Mouse (Mus musculus) midbrain, postnatal 0 days (tissue): ENCODE results near the gene Ptprt. TPM values are rescaled to one million over a fixed set of nuclear protein-coding genes. Genes with fewer than 3 reads are reported as not detected.

Experiments
- ATAC-seq: fragments of 200-750 bp; cut with Nextera tagmentation; 2 replicates; pipeline ENCODE4 v1.8.0; 2017; ENCODE audit warnings: moderate number of reproducible peaks, mild to moderate bottlenecking, moderate TSS enrichment, moderate library complexity; ENCODE audit not compliant: low FRiP score
- DNase-seq: peaks from one replicate; pipeline ENCODE4 v3.0.0-alpha.2; 2015; ENCODE audit warnings: low spot score
- H3K27ac ChIP-seq: fragments of 300-500 bp; sonication (generic); 2 replicates; pipeline ENCODE4 v1.5.1; 2014; ENCODE audit warnings: low read depth, mild to moderate bottlenecking, low read length, mixed read lengths
- H3K27me3 ChIP-seq: fragments of 300-500 bp; sonication (generic); 2 replicates; pipeline ENCODE4 v1.6.1; 2014; ENCODE audit warnings: low read length, control low read depth, mixed read lengths; ENCODE audit not compliant: insufficient read depth
- H3K36me3 ChIP-seq: fragments of 300-500 bp; sonication (generic); 2 replicates; pipeline ENCODE4 v1.6.1; 2014; ENCODE audit warnings: low read length, control low read depth, mixed read lengths; ENCODE audit not compliant: insufficient read depth
- H3K4me1 ChIP-seq: fragments of 300-500 bp; sonication (generic); 2 replicates; pipeline ENCODE4 v1.6.1; 2014; ENCODE audit warnings: mild to moderate bottlenecking, control low read depth, antibody characterized with exemption, low read length, mixed read lengths; ENCODE audit not compliant: insufficient read depth
- H3K4me2 ChIP-seq: fragments of 300-500 bp; sonication (generic); 2 replicates; pipeline ENCODE4 v1.6.1; 2014; ENCODE audit warnings: low read depth, mild to moderate bottlenecking, low read length, mixed read lengths; ENCODE audit not compliant: poor library complexity, severe bottlenecking
- H3K4me3 ChIP-seq: fragments of 300-500 bp; sonication (generic); 2 replicates; pipeline ENCODE4 v1.5.1; 2014; ENCODE audit warnings: low read depth, mild to moderate bottlenecking, low read length, moderate library complexity
- H3K9ac ChIP-seq: fragments of 300-500 bp; sonication (generic); replicated peaks from 2 replicates; pipeline ENCODE4 v1.6.1; 2014; ENCODE audit warnings: mild to moderate bottlenecking, low read length, moderate library complexity, mixed read lengths; ENCODE audit not compliant: poor library complexity, severe bottlenecking
- H3K9me3 ChIP-seq: fragments of 300-500 bp; sonication (generic); 2 replicates; pipeline ENCODE4 v1.6.1; 2016; ENCODE audit warnings: low read length, control low read depth
- CTCF ChIP-seq: IDR thresholded peaks from 2 replicates; pipeline ENCODE4 v1.5.1; 2016; ENCODE audit warnings: antibody characterized with exemption, mild to moderate bottlenecking
- WGBS: fragments of 180-500 bp; shearing (Covaris S2); extraction: QIAGEN DNeasy Blood & Tissue Kit; methylation state at CpG from one replicate; pipeline ENCODE4 v1.1.7; 2014; 5-methylcytosine and 5-hydroxymethylcytosine counted together
- polyA plus RNA-seq: library from polyadenylated mRNA; unstranded; fragments of >200 nt; fragmentation: Nextera tagmentation; extraction: Ambion mirVana; gene quantifications from 2 replicates; pipeline ENCODE4 v1.2.1, GENCODE M21; 2015
- total RNA-seq: library from RNA; depleted of rRNA; stranded (reverse); fragments of >200 nt; gene quantifications from 2 replicates; pipeline ENCODE4 v1.2.3, GENCODE M21; 2014

Gene Ptprt
- total and polyA plus RNA-seq, 2 experiments from 2014 or later = 12.6 to 72.2 TPM

DNA sequence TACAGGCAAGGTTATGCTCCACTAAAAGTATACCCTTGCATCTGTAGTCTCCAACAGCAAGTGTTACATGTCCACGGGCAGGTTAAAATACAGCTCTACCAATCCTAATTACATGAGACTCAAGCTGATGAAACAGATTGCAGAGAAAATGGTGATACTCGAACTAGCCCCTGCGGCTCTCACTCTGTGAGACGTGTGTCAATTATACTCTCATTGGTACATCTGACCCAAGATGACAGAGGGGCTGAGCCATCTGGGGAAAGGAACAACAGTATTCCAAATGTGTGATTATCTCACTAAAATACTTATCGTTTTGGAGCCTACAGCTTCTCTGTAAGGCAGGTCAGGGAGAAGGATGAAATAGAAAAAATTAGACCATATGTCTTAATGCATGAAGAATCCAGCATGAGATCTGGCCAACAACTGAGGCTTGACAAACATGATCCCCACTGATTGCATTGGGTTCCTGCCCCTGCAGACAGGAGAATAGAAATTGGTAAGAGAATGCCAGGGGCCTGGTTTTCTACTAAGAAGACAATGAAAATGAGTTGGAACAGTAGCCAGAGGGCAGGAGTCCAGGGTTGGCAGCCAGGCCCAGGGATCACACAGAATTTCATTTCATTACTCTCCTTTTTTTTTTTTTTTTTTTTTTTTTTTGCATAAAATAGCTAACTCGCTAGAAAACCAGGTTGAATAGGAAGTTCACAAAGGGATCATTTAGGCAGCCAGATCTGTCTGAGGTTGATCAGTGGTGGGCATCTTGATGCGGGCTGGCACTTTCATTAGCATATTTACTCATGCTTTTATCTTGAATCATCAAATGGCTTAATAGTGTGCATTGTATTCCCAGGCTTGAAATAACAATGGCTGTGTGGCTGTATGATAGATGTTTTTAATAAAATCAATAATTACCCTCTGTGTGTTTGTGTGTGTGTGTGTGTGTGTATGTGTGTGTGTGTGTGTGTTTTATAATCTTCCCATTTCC is 699.5 kb downstream of the Ptprt start:
- WGBS = 62% methylated on average over 7 of the region's 7 CpGs
- Histone ChIP-seq H3K9ac (no peak overlapping the region), H3K27me3 (no peaks in the 10 kb centered on the region), H3K36me3 (no peaks in the 10 kb centered on the region), H3K4me1 (no peaks in the 10 kb centered on the region), H3K4me3 (no peak overlapping the region), H3K27ac (no peak overlapping the region), H3K4me2 (no peak overlapping the region), H3K9me3 (no peaks in the 10 kb centered on the region)
- 0 out of 2 replicates have a peak, but pooled peaks have one; percentile 4 for TF ChIP-seq CTCF
- ATAC-seq (no peak), DNase-seq (peak; percentile 76)

DNA sequence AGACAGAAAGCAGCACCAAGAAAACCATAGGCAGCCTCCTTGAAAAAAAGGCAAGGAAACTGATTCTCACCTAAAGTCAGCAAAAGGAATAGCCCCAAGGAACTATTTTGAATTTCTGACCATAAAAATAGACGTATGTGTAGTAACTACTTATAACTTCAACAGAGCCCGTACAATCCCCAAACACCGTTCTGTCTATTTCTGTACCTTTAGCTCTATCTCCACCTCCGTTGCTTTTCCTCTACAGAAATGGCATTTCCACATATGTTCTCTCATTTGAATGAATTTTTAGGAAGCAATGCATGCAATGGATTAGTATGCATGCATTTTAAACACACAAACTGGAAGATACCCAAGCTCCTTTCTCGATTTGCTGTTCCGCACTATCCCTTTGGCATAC is 715.5 kb downstream of the Ptprt start:
- Histone ChIP-seq H3K4me2 (no peak overlapping the region), H3K4me3 (no peak overlapping the region)
- 90% methylated on average over 6 of the region's 6 CpGs for whole genome bisulfite sequencing

DNA sequence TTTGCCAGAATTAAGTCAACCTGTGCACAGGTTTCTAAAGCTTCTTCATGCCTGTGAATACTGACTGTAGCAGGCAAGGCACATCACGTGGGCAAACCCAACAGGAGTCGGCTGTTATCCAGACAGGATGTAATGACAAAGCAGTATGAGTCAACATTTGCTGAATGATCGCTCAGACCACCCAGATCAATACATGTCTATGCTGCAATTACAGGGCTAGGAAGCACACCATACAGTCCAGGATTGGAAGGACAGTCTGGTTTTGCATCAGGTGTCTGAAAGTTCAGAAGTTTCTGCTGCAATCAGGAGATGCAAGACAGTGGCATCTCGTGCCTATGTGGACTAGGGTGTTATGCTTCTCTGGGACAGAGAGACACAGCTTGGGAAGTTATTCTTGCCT is 716.3 kb downstream of the Ptprt start:
- Histone ChIP-seq H3K4me2 (no peak overlapping the region), H3K27ac (no peak overlapping the region), H3K4me3 (no peak overlapping the region), H3K9me3 (no peaks in the 10 kb centered on the region), H3K4me1 (no peaks in the 10 kb centered on the region), H3K9ac (no peak overlapping the region), H3K36me3 (no peaks in the 10 kb centered on the region), H3K27me3 (no peaks in the 10 kb centered on the region)
- DNase-seq (no peak), ATAC-seq (no peak)
- WGBS = 89% methylated on average over 4 of the region's 4 CpGs
- no peak for TF ChIP-seq CTCF

More for the DNA sequence above, 715.5 kb downstream of the Ptprt start:
- no peaks in the 10 kb centered on the region for H3K27me3 ChIP-seq
- ATAC-seq (no peak), DNase-seq (no peak)
- no peaks in the 10 kb centered on the region for H3K9me3 ChIP-seq
- TF ChIP-seq CTCF = no peak
- no peak overlapping the region for H3K9ac ChIP-seq
- no peaks in the 10 kb centered on the region for H3K36me3 ChIP-seq
- H3K27ac ChIP-seq = no peak overlapping the region
- H3K4me1 ChIP-seq = no peaks in the 10 kb centered on the region

DNA sequence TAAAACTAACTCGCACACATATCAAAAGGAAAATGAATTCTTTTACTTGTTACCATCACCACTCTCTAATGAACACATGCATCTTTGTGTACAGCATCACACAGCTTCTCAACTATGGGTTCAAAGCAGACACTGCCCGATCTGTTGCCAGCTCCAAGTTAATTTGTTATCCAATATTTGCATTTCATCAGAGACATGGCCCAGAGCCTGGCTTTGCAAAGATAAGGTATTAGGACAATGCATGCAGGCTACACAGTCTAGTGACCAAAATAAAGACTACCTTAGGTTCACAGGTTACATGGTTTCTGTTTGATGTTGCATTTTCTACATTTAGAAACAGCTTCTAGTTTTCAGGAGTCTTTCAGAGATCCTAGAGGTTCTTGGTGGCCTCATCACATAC is 719.0 kb downstream of the Ptprt start:
- Histone ChIP-seq H3K9me3 (no peaks in the 10 kb centered on the region), H3K4me1 (no peaks in the 10 kb centered on the region), H3K4me3 (no peak overlapping the region), H3K4me2 (no peak overlapping the region), H3K27me3 (no peaks in the 10 kb centered on the region), H3K9ac (no peak overlapping the region), H3K36me3 (no peaks in the 10 kb centered on the region), H3K27ac (no peak overlapping the region)
- ATAC-seq (no peak), DNase-seq (no peak)
- no peak for TF ChIP-seq CTCF
- 79% methylated on average over 2 of the region's 2 CpGs for WGBS

DNA sequence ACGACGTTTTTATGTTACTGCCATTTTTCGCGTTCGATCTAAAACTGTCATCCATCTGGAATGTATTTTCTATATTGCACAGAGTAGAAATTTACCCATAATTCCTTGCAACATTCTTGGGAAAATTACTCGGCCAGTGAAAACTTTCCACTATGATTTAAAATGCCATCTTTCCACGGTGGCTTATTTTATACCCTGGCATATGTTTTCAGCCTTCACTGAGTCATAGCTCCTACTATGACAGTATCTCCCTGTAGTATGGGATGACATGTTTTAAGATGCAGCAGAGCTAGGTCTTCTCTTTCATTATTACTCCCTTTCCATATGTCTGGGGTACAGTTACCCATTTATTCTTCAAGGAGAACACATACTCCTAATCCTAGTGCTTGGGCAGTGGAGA is 753.7 kb downstream of the Ptprt start:
- 93% methylated on average over 7 of the region's 7 CpGs for WGBS
- TF ChIP-seq CTCF = no peak
- Histone ChIP-seq H3K27ac (no peak overlapping the region), H3K4me1 (no peaks in the 10 kb centered on the region), H3K36me3 (no peaks in the 10 kb centered on the region), H3K9me3 (no peaks in the 10 kb centered on the region), H3K9ac (no peak overlapping the region), H3K27me3 (no peaks in the 10 kb centered on the region), H3K4me3 (no peak overlapping the region), H3K4me2 (no peak overlapping the region)
- no peak for ATAC-seq
- no peak for DNase-seq

DNA sequence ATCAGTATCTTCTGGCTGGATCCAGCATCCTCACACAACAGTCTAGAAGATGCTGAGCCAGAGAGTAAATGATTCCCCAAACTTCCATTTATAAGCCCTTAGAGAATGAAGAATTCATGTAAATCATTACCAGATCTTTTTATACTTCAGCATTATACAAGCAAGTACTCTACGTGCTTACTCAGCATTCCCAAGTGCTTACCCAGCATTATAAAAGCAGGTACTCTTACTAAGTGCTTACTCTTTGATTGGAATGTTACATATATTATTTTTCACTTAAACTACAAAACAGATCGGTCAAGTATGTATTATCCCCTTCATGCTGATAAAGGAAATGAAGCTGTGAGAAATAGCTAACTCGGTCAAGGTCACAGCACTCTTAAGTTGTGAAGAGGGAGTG is 758.8 kb downstream of the Ptprt start:
- WGBS = 95% methylated on average over 3 of the region's 3 CpGs
- Histone ChIP-seq H3K27me3 (no peaks in the 10 kb centered on the region), H3K4me2 (no peak overlapping the region), H3K4me1 (no peaks in the 10 kb centered on the region), H3K36me3 (no peaks in the 10 kb centered on the region), H3K9me3 (no peaks in the 10 kb centered on the region), H3K4me3 (no peak overlapping the region), H3K9ac (no peak overlapping the region), H3K27ac (no peak overlapping the region)
- no peak for TF ChIP-seq CTCF
- DNase-seq (no peak), ATAC-seq (no peak)
